Mouse (Mus musculus) erythroblast, embryonic 14.5 days (primary cell): ENCODE data around the gene Gm7534.

ENCODE experiments used
- GATA1 ChIP-seq: IDR thresholded peaks from 2 replicates; pipeline ENCODE4 v1.6.1; 2012; ENCODE audit warnings: low read length, inconsistent platforms, mixed read lengths
- TAL1 ChIP-seq: IDR thresholded peaks from 3 replicates; pipeline ENCODE4 v1.6.1; 2012; ENCODE audit warnings: low read length, inconsistent platforms, mixed read lengths

- TF ChIP-seq GATA1 (no peak), TAL1 (no peak)
Observed at GRCm38 (mm10) chr4:134185569-134185968, 17.2 kb downstream of the Gm7534 start.
